Mouse (Mus musculus) olfactory bulb, adult 2 months (tissue): ENCODE results near the gene Arid1b.

Experiments used
- CTCF ChIP-seq: fragments of 200-500 bp; IDR thresholded peaks from 2 replicates; pipeline ENCODE4 v1.5.1; 2012; ENCODE audit warnings: low read depth, mild to moderate bottlenecking, low read length, moderate library complexity; ENCODE audit not compliant: insufficient read depth
- POLR2A ChIP-seq: fragments of 200-500 bp; IDR thresholded peaks from 2 replicates; pipeline ENCODE4 v1.6.1; 2012; ENCODE audit warnings: mild to moderate bottlenecking, low read depth, low read length, moderate library complexity; ENCODE audit not compliant: insufficient read depth

DNA sequence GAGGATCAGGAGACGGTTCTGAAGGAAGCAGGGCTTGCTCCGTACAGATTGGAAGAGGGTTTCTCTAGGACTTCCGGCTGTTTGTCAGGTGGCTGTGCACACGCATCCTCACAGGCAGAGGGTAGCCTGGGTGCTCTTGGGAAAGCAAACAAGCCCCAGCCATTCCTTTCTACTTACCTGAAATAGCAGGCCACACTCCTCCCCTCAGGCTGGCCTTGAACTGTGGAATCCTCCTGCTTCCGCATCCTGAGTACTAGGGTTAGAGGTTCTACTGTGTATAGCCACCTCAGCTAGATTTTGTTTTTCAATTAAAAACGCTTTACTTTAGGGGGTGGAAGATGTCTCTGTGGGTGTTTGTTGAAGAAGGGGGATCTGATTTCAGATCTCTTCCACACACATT, 90.9 kb downstream of the Arid1b start:
- no peak for TF ChIP-seq CTCF
- TF ChIP-seq POLR2A, result no peak
